Comparison of ENCODE assay signal across 8 mouse cellular contexts in genomic region chr10:86685179-86686016, GRCm38 (mm10). TPM values are rescaled to one million over a fixed set of nuclear protein-coding genes. Genes with fewer than 3 reads are reported as not detected.
A peak's percentile ranks its signal among the peaks of the same experiment; 100 is the strongest.
DNase-seq lines count a peak whose midpoint lies in the region; ATAC-seq lines count a peak whose summit lies in the region.
"Not testable (repeated sequence)": the region's sequence is repeated elsewhere in the genome, so short reads cannot be mapped to it uniquely, and the experiment has no call there.

No protein-coding gene starts in this region.

- intact Hi-C loops in gastrocnemius, postnatal 36 days (cut with DNase I): loop anchor here (2.0 kb wide), 1 partner anchor 19 kb away; the partner anchor contains the start of genes Hsp90b1 and Ttc41
- intact Hi-C loops in left cerebral cortex, postnatal 36 days (cut with DNase I): loop anchor here (2.0 kb wide), 1 partner anchor 19 kb away; the partner anchor contains the start of genes Hsp90b1 and Ttc41

- not testable (repeated sequence) for H3K36me3 ChIP-seq in intestine, embryonic 16.5 days (ENCODE audit: control insufficient read depth, insufficient read depth, low read length)
- peaks cover 11% of the 10 kb centered on the region for H3K36me3 ChIP-seq in midbrain, embryonic 10.5 days

- H3K4me1 ChIP-seq in intestine, embryonic 16.5 days (ENCODE audit: control insufficient read depth, insufficient read depth, low read length); midbrain, embryonic 10.5 days: not testable (repeated sequence)

- WGBS in intestine, embryonic 16.5 days: 0% methylated on average over 50 of the region's 53 CpGs
- WGBS in midbrain, embryonic 10.5 days: under 1% methylated on average over 52 of the region's 53 CpGs

- H3K4me3 ChIP-seq in intestine, embryonic 16.5 days (ENCODE audit: low read length): peak overlapping the region; percentile 70
- peak overlapping the region; percentile 78 for H3K4me3 ChIP-seq in midbrain, embryonic 10.5 days

- H3K9ac ChIP-seq in intestine, embryonic 16.5 days (ENCODE audit: low read depth, low read length): peak overlapping the region; percentile 87

- H3K4me2 ChIP-seq in intestine, embryonic 16.5 days (ENCODE audit: low read depth, low read length): peak overlapping the region; percentile 66

- DNase-seq in adrenal gland, adult 2 months: peak; percentile 87
- peak; percentile 71 for DNase-seq in embryo, embryonic 11.5 days (ENCODE audit: low read depth, low spot score)
- DNase-seq in gastrocnemius, postnatal 36 days: peak; percentile 63 to 79
- peak; percentile 80 to 83 for DNase-seq in left cerebral cortex, postnatal 36 days (ENCODE audit: low spot score in 2 of 2)
- peak; percentile 87 for DNase-seq in midbrain, embryonic 10.5 days (ENCODE audit: low spot score)
- DNase-seq in right cerebral cortex, postnatal 36 days (ENCODE audit: low spot score in 2 of 2): peak; percentile 64 to 70
- peak; percentile 75 to 79 for DNase-seq in urinary bladder, postnatal 4 days (ENCODE audit: low spot score in 2 of 2)

- H3K9me3 ChIP-seq in intestine, embryonic 16.5 days (ENCODE audit: control insufficient read depth, low read length); midbrain, embryonic 10.5 days (replicated peaks): not testable (repeated sequence)

- peak overlapping the region; percentile 63 for H3K27ac ChIP-seq in intestine, embryonic 16.5 days (ENCODE audit: low read length)
- peak overlapping the region; percentile 95 for H3K27ac ChIP-seq in midbrain, embryonic 10.5 days (replicated peaks)

- not testable (repeated sequence) for H3K27me3 ChIP-seq in intestine, embryonic 16.5 days (replicated peaks; ENCODE audit: control insufficient read depth, insufficient read depth, low read length); midbrain, embryonic 10.5 days (ENCODE audit: low read depth, poor library complexity, severe bottlenecking)

- ATAC-seq in intestine, embryonic 16.5 days: peak; percentile 91

RNA-seq across cellular contexts. Expression of gene Hsp90b1, which starts 19.9 kb away (rescaled TPM):
- total RNA-seq in adrenal gland, adult 2 months (2021): 100 to 1,000 TPM; 691 to 855 TPM
- 9.6 and 15.2 TPM in 2 replicates for polyA plus RNA-seq in adrenal gland, adult 2 months (2012; rRNA removed)
- 100 to 1,000 TPM in 1 of 2 experiments, 10 to 100 TPM in 1; 99.0 to 101 TPM for total RNA-seq in gastrocnemius, postnatal 36 days (2021)
- 735 and 756 TPM in 2 replicates for polyA plus RNA-seq in intestine, embryonic 16.5 days (2015; fragmentation: Nextera tagmentation; extraction: Ambion mirVana)
- total RNA-seq in left cerebral cortex, postnatal 36 days (2021): 100 to 1,000 TPM; 290 to 352 TPM
- 515 and 591 TPM in 2 replicates for polyA plus RNA-seq in midbrain, embryonic 10.5 days (2016; fragmentation: Nextera tagmentation; extraction: Ambion mirVana)

RNA-seq across cellular contexts. Expression of gene Ttc41, which starts 20.2 kb away (rescaled TPM):
- 1 to 10 TPM; 1.6 to 2.5 TPM for total RNA-seq in adrenal gland, adult 2 months (2021)
- polyA plus RNA-seq in adrenal gland, adult 2 months (2012; rRNA removed): 1.0 and 1.5 TPM in 2 replicates
- 1 to 10 TPM; 1.9 to 2.1 TPM for total RNA-seq in gastrocnemius, postnatal 36 days (2021)
- 1.5 TPM in 2 replicates for polyA plus RNA-seq in intestine, embryonic 16.5 days (2015; fragmentation: Nextera tagmentation; extraction: Ambion mirVana)
- total RNA-seq in left cerebral cortex, postnatal 36 days (2021): 1 to 10 TPM; 1.3 to 1.7 TPM
- polyA plus RNA-seq in midbrain, embryonic 10.5 days (2016; fragmentation: Nextera tagmentation; extraction: Ambion mirVana): 3.3 and 4.0 TPM in 2 replicates

Comparison
In these comparisons a context has a peak if more than half of its experiments do, and no peak if none do; other contexts are left out.
1. Peak in every context shown above with its lines: DNase-seq, ATAC-seq, H3K4me3 ChIP-seq and H3K27ac ChIP-seq.